Mouse (Mus musculus): ENCODE results near the gene Olfr862.

Olfr862 gene

DNA sequence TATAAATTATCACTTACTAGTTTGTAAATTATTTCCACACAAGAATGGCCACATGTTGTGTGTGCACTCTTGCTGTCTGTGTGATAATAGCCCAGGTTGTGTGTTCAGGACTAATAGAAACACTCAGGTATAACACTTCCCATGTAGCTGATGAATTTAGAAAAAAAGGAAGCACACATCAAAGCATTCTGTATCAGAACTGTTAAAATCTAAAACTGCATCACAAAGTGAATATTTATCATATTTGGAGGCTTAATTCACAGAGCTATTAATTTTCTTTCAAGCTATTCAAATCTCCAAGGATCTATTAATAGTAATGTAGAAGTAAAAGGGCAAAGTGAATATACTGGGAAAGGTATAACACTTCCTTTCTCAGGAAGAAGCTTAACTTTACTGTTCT is at the start of gene Olfr862:
Gene Olfr862 (minus strand): TSS at position 101 of the 400 bp plus-strand sequence.
- DNase-seq (ENCODE audit: low spot score in 2 of 2), result no peak

GRCm38 (mm10) chr9:19916565-19916964 is 28.8 kb upstream of the Olfr862 start, which contains the start of gene Olfr77:
Gene Olfr77 (plus strand): TSS chr9:19916865.
- no peak for DNase-seq (ENCODE audit: low spot score in 2 of 2)

- no peak for DNase-seq (ENCODE audit: low spot score in 2 of 2)
Observed at GRCm38 (mm10) chr9:19911170-19911569, 23.4 kb upstream of the Olfr862 start.

DNA sequence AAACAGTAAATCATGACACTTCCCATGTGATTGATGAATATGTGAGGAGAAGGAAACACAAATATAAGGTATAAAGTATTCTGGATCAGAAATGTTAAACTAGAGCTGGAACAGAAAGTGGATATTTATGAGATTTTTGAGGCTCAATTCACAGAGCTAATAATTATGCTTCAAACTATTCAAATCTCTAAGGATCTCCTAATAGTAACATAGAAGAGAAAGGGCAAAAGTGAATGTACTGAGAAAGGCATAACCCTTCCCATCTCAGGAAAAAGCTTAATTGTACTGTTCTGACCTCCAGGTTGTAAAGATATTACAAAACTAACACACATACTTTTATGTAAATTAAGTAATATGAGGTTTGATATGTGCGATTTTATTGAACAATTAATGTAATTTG is 38.2 kb downstream of the Olfr862 start, which contains the start of gene Olfr860:
Gene Olfr860 (minus strand): TSS at position 101 of the 400 bp plus-strand sequence.
- no peak for DNase-seq (ENCODE audit: low spot score in 2 of 2)
